Mouse (Mus musculus): Measurements from ENCODE around the gene Map3k4.

GRCm38 (mm10) chr17:12319786-12320185 lies 1.2 kb upstream of the Map3k4 start:
- TF ChIP-seq CTCF (IDR thresholded peaks at IDR 0.05; ENCODE audit: low read depth) (no peak), EP300 (IDR thresholded peaks at IDR 0.05; ENCODE audit: low read depth) (no peak)
